Mouse (Mus musculus): ENCODE data around the gene Clmn.

DNA sequence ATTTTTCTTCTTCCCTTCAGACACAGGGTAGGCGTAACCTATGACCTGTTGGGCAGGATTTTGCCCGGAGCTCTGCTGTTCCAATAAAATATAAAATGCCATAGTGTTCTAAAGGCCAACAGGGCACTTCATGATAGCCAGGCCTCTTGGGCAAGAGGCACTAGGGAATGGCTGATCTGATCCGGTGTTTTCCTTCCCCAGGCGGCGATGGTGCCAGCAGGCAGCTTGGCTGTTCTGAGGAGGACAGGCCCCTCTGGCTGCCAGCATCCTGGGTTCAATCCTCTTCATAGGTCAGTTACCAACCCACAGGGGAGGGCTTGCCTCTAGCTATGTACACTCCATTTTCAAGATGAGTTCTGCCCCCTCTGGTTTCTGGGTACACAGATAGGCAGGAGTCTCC, 6.1 kb downstream of the Clmn start:
- TF ChIP-seq MEF2A (IDR thresholded peaks at IDR 0.05; ENCODE audit: extremely low read depth, insufficient replicate concordance, low read depth, low read length, poor library complexity, severe bottlenecking) (no peak), CHD1 (IDR thresholded peaks at IDR 0.05; ENCODE audit: low read depth, low read length) (no peak)
